Mouse (Mus musculus) hindbrain, embryonic 14.5 days (tissue): ENCODE measurements around the gene Gtf2h1. TPM values are rescaled to one million over a fixed set of nuclear protein-coding genes. Genes with fewer than 3 reads are reported as not detected.

Experiments
- ATAC-seq: fragments of 200-750 bp; cut with Nextera tagmentation; 2 replicates; pipeline ENCODE4 v1.8.0; 2017; ENCODE audit warnings: moderate number of reproducible peaks, mild to moderate bottlenecking, moderate TSS enrichment, moderate library complexity; ENCODE audit not compliant: low FRiP score
- DNase-seq: peaks from one replicate; pipeline ENCODE4 v3.0.0-alpha.2; 2015; ENCODE audit warnings: low spot score
- H3K27ac ChIP-seq: fragments of 300-500 bp; sonication (generic); 2 replicates; pipeline ENCODE4 v1.5.1; 2014; ENCODE audit warnings: mild to moderate bottlenecking, moderate library complexity
- H3K27me3 ChIP-seq: fragments of 300-500 bp; sonication (generic); 2 replicates; pipeline ENCODE4 v1.6.1; 2014; ENCODE audit warnings: mild to moderate bottlenecking, low read length, mixed read lengths; ENCODE audit not compliant: control insufficient read depth, insufficient read depth
- H3K36me3 ChIP-seq: fragments of 300-500 bp; sonication (generic); replicated peaks from 2 replicates; pipeline ENCODE4 v1.6.1; 2014; ENCODE audit not compliant: control insufficient read depth, insufficient read depth
- H3K4me1 ChIP-seq: fragments of 300-500 bp; sonication (generic); replicated peaks from 2 replicates; pipeline ENCODE4 v1.6.1; 2014; ENCODE audit warnings: antibody characterized with exemption, low read length, mixed read lengths; ENCODE audit not compliant: control insufficient read depth, insufficient read depth
- H3K4me2 ChIP-seq: fragments of 300-500 bp; sonication (generic); replicated peaks from 2 replicates; pipeline ENCODE4 v1.6.1; 2014; ENCODE audit warnings: mild to moderate bottlenecking, moderate library complexity
- H3K4me3 ChIP-seq: fragments of 300-500 bp; sonication (generic); replicated peaks from 2 replicates; pipeline ENCODE4 v1.5.1; 2014; ENCODE audit warnings: mild to moderate bottlenecking, low read length
- H3K9ac ChIP-seq: fragments of 300-500 bp; sonication (generic); 2 replicates; pipeline ENCODE4 v1.6.1; 2014
- H3K9me3 ChIP-seq: fragments of 300-500 bp; sonication (generic); 2 replicates; pipeline ENCODE4 v1.6.1; 2016; ENCODE audit warnings: low read length; ENCODE audit not compliant: control insufficient read depth
- WGBS: fragments of 180-500 bp; shearing (Covaris S2); extraction: QIAGEN DNeasy Blood & Tissue Kit; methylation state at CpG from one replicate; pipeline ENCODE4 v1.1.7; 2014; 5-methylcytosine and 5-hydroxymethylcytosine counted together
- polyA plus RNA-seq: library from polyadenylated mRNA; unstranded; fragments of >200 nt; fragmentation: Nextera tagmentation; extraction: Ambion mirVana; gene quantifications from 2 replicates; pipeline ENCODE4 v1.2.1, GENCODE M21; 2014

The Gtf2h1 gene
- polyA plus RNA-seq = 36.1 and 43.8 TPM in 2 replicates

DNA sequence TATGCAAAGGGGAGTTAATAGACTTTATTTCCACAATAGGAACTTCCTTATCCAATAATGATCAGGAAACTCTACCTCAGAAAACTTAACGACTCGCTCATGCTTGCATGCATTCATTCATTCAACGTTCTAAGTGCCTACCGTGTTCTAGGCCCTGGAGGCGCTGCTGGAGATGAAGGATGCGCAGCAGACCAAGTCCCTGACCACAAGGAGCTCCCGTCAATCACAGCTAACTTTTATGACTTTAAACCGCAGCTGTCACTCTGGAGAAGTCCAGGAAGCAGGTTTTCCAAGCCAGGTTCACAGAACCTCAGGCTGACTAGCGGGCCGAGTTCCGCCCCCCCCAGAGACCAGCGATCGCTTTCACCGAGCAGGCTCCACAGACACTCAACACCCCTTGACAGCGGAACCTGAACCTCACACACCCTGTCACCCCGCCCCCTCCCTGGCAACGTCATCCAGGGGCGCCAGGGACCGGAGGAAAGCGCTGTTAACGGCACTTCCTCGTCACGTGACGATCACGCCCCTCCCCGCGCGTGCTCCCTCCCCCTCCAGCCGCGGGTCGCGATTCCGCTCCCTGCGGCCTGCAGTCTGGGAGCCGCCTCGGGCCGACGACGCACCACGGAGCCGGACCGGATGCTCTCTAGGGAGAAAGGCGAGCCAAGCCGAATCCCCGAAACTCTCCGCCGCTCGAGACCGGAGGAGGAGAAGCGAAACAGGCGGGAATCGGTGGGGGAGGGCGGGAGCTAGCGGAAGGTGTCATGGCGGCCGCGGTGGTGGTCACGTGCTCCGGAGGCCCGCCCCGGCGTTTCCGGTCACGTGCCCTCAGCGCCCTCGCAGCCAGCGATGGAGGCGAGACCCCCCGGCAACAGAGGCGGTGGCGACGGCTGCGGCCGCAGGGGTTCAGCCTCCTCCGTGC is at the start of gene Gtf2h1, which contains the start of gene Hps5:
Gene Gtf2h1, plus strand, starts transcription at position 817 of the 919 bp plus-strand sequence.
Gene Hps5, minus strand, starts transcription at position 778 of the 919 bp plus-strand sequence.
- H3K4me1 ChIP-seq = peaks cover 24% of the 10 kb centered on the region
- H3K4me2 ChIP-seq = peak within 1 kb of the TSS; percentile 87
- H3K27ac ChIP-seq = peak within 1 kb of the TSS; percentile 86
- under 1% methylated on average over 56 of the region's 75 CpGs for WGBS
- H3K36me3 ChIP-seq = peaks cover 14% of the 10 kb centered on the region
- H3K4me3 ChIP-seq = peak within 1 kb of the TSS; percentile 90
- no peaks in the 10 kb centered on the region for H3K27me3 ChIP-seq
- ATAC-seq (peak; percentile 97), DNase-seq (peak; percentile 96)
- H3K9me3 ChIP-seq = no peaks in the 10 kb centered on the region
- peak within 1 kb of the TSS; percentile 90 for H3K9ac ChIP-seq

DNA sequence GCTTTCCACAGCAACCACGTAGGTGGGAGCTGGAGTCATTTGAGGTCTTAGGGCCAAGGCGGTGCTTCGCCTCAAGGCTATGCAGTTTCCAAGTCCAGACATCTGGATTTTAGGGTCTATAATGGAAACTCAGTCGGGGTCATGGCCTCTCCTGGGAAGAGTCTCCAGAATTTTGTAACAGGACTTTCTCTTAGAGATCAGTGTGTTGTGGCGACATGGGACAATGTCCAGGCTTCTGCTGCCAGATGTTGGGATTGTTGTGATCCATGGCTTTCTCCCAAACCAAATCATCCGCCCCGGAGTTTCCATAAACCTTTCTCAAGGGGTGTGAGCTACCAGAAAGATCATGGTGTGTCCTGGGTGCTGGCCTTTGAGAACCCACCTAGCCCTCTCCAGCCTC is 49.5 kb upstream of the Gtf2h1 start:
- H3K27me3 ChIP-seq = no peaks in the 10 kb centered on the region
- H3K9me3 ChIP-seq = no peaks in the 10 kb centered on the region
- no peak for ATAC-seq
- no peak overlapping the region for H3K27ac ChIP-seq
- no peaks in the 10 kb centered on the region for H3K36me3 ChIP-seq
- DNase-seq = no peak
- no peak overlapping the region for H3K4me3 ChIP-seq
- H3K4me1 ChIP-seq = no peaks in the 10 kb centered on the region
- WGBS = 93% methylated on average over 7 of the region's 7 CpGs
- H3K4me2 ChIP-seq = no peak overlapping the region
- no peak overlapping the region for H3K9ac ChIP-seq

DNA sequence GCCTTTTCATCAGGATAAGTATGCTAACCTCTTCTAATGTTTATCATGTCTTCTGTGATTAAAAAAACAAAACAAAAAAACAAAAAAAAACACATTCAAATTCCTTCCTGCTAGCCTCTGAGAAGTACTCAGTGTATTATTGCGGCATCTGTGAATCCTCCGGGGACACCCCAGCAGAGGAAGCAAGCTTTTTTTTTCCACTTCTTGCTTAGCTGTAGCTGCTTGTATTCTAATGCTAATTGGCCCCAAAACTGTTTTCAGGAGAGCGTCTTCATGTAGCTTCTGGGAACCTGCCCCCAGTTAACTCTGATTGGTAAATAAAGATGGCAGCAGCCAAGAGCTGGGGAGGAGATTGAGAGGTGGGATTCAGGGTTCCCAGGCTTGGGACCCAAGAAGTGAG is 47.4 kb upstream of the Gtf2h1 start:
- Histone ChIP-seq H3K4me2 (no peak overlapping the region), H3K4me1 (no peaks in the 10 kb centered on the region), H3K9ac (no peak overlapping the region), H3K27me3 (no peaks in the 10 kb centered on the region), H3K36me3 (no peaks in the 10 kb centered on the region), H3K9me3 (no peaks in the 10 kb centered on the region), H3K27ac (no peak overlapping the region), H3K4me3 (no peak overlapping the region)
- 21% methylated on average over 3 of the region's 3 CpGs for WGBS
- ATAC-seq (no peak), DNase-seq (no peak)

DNA sequence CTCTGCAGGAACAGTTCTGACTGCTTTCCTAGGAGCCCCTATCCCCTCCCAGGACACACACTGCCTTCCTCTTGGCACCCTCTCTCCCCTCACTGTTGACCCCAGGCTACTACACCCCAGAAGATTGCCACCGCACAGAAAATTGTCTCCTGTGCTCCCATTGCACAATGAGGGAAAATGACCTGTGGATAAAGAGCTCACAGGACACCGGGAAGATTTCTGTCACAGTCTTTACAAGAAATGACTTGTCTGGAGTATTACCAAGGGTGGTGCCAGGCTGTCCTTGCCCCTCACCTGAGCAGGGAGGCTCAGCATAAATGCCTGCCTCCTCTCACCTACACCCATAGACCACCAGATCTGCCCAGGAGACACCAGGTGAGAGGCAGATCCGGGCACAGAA is 44.4 kb upstream of the Gtf2h1 start, which contains the start of gene Saa2:
Gene Saa2, plus strand, starts transcription at position 301 of the 400 bp plus-strand sequence.
- H3K27me3 ChIP-seq = no peaks in the 10 kb centered on the region
- H3K9me3 ChIP-seq = no peaks in the 10 kb centered on the region
- ATAC-seq (no peak), DNase-seq (no peak)
- H3K36me3 ChIP-seq = no peaks in the 10 kb centered on the region
- H3K4me2 ChIP-seq = no peak within 1 kb of the TSS
- WGBS = 85% methylated on average over 2 of the region's 3 CpGs
- no peak within 1 kb of the TSS for H3K9ac ChIP-seq
- H3K4me3 ChIP-seq = no peak within 1 kb of the TSS
- no peaks in the 10 kb centered on the region for H3K4me1 ChIP-seq
- H3K27ac ChIP-seq = no peak within 1 kb of the TSS

DNA sequence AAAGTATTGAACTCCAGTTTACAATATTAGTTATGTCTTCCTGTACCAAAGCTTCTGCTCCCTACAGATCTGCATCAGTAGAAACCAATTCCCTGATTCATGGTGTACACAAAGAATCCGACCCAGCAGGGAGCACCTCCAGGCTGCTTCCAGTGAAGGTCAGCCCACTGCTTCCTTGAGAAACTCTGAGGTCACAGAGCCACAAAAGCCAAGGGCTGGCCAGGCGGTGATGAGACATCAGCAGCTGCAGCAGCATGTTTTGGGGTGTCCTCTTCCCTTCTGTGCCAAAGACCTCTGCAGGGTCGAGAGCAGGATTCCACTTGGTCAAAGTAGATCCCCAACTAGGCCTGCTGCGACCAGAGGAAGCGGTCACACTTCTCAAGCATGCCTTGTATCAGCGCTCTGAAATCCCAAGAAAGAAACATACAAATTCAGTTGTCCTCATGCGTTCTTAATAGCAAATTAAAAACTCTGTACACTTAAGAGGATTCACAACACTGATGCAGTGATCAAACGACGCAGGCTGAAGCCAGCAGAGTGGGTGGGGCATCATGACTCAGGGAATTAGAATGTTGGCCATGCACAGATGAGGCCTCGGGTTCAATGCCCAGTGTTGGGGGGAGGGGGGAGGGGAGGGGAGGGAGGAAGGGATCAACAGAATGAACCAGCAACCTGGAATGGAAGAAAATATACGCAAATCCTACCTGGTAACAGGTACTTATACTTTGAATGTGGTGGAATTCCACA is 34.7 kb upstream of the Gtf2h1 start:
- H3K27ac ChIP-seq = no peak overlapping the region
- H3K4me1 ChIP-seq = no peaks in the 10 kb centered on the region
- no peak for ATAC-seq
- peaks cover 77% of the 10 kb centered on the region for H3K36me3 ChIP-seq
- H3K4me2 ChIP-seq = no peak overlapping the region
- H3K27me3 ChIP-seq = no peaks in the 10 kb centered on the region
- no peak overlapping the region for H3K9ac ChIP-seq
- no peak overlapping the region for H3K4me3 ChIP-seq
- WGBS = 82% methylated on average over 11 of the region's 11 CpGs
- H3K9me3 ChIP-seq = no peaks in the 10 kb centered on the region
- no peak for DNase-seq

DNA sequence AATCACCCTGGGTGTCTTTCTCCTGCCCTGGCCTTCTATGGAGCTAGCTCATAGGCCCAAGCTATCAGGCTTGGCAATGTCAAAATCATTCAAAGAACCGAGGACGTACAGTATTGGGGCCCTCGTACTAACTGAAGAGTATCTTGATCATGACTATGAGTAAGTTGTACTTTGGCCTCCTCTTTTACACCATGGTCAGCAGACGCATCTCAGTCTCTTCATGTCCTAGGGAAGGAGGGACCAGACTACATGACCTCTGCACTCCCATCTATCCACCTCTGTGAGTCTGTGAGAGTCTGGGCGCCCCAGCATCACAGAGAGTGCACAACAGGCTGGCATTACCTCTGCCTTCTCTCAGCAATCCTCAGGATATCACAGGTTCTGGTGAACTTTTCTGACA is 33.3 kb upstream of the Gtf2h1 start:
- Histone ChIP-seq H3K9ac (no peak overlapping the region), H3K36me3 (peaks cover 90% of the 10 kb centered on the region), H3K4me1 (no peaks in the 10 kb centered on the region), H3K9me3 (no peaks in the 10 kb centered on the region), H3K27me3 (no peaks in the 10 kb centered on the region), H3K4me3 (no peak overlapping the region), H3K27ac (no peak overlapping the region), H3K4me2 (no peak overlapping the region)
- ATAC-seq (no peak), DNase-seq (no peak)
- WGBS = 91% methylated on average over 5 of the region's 5 CpGs

DNA sequence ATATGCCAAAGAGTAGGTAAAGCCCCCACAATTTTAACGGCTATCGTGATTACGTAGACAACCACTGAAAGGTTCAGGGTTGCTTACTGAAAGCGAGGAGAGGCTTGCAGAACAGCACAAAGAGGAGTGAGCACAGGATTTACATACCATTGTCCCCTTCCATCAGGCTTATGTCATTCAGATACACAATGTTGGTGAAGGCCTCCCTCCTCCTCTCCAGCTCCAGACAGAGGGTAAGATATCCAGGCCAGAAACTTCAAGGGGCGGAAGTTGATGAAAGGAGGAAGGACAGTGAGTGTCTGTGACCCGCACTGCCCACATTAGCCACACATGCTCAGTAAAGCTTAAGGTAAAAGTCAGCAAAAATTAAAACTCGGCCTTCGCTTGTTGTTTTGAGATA is 31.2 kb upstream of the Gtf2h1 start:
- H3K4me1 ChIP-seq = no peaks in the 10 kb centered on the region
- DNase-seq = no peak

GRCm38 (mm10) chr7:46767371-46767770 is 28.5 kb upstream of the Gtf2h1 start:
- Histone ChIP-seq H3K27me3 (no peaks in the 10 kb centered on the region), H3K36me3 (peaks cover 91% of the 10 kb centered on the region), H3K4me3 (no peak overlapping the region), H3K4me1 (no peaks in the 10 kb centered on the region), H3K27ac (no peak overlapping the region), H3K4me2 (no peak overlapping the region), H3K9ac (no peak overlapping the region), H3K9me3 (no peaks in the 10 kb centered on the region)
- ATAC-seq (no peak), DNase-seq (no peak)

More for the DNA sequence above, 31.2 kb upstream of the Gtf2h1 start:
- H3K27me3 ChIP-seq = no peaks in the 10 kb centered on the region
- H3K36me3 ChIP-seq = peaks cover 99% of the 10 kb centered on the region
- no peak overlapping the region for H3K4me2 ChIP-seq
- no peak overlapping the region for H3K9ac ChIP-seq
- no peaks in the 10 kb centered on the region for H3K9me3 ChIP-seq
- H3K27ac ChIP-seq = no peak overlapping the region
- no peak for ATAC-seq
- 75% methylated on average over 8 of the region's 8 CpGs for WGBS
- H3K4me3 ChIP-seq = no peak overlapping the region

- no peaks in the 10 kb centered on the region for H3K9me3 ChIP-seq
- no peak for ATAC-seq
- no peaks in the 10 kb centered on the region for H3K4me1 ChIP-seq
- no peaks in the 10 kb centered on the region for H3K27me3 ChIP-seq
- DNase-seq = no peak
- no peak overlapping the region for H3K4me2 ChIP-seq
- H3K36me3 ChIP-seq = peaks cover 91% of the 10 kb centered on the region
- no peak overlapping the region for H3K27ac ChIP-seq
- no peak overlapping the region for H3K4me3 ChIP-seq
- no peak overlapping the region for H3K9ac ChIP-seq
- 95% methylated on average over 7 of the region's 7 CpGs for WGBS
Observed at GRCm38 (mm10) chr7:46768451-46768850, 27.5 kb upstream of the Gtf2h1 start.
